Mouse (Mus musculus): ENCODE data around the gene Il20rb. TPM values are rescaled to one million over a fixed set of nuclear protein-coding genes. Genes with fewer than 3 reads are reported as not detected.

Il20rb gene
- polyA plus RNA-seq, 1 experiment = 4.3 TPM

DNA sequence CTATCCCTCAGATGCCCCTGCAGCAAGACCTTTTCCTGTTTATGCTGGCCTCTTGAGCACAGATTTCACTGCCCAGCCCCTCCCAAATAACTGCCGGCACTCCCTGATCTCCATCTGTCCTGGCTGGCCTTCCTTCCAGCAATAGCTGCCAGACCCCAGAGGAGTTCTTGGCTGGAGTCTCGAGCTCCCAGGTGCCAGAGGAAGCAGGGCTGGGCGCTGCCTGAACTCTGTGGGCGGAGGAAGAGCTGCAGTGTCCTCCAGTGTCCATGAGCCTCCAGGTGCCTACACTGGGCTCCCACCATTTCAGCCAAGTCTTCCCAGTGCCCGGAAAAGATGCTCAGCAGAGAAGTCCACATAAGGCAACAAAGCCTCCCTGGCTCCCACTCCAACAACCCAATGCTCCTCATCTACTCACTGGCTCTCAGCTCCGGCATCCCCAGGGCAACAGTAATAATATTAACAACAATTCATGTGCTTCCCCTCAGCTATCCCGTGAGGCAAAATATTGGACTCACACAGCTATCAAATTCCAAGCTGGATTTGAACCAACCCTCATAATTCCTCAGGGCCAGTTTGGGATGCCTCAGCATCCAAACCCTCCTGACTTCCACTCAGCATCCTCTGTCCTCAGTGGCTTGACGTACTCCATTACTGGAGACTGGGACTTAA is 15.5 kb downstream of the Il20rb start:
- DNase-seq (ENCODE audit: low spot score) = no peak

DNA sequence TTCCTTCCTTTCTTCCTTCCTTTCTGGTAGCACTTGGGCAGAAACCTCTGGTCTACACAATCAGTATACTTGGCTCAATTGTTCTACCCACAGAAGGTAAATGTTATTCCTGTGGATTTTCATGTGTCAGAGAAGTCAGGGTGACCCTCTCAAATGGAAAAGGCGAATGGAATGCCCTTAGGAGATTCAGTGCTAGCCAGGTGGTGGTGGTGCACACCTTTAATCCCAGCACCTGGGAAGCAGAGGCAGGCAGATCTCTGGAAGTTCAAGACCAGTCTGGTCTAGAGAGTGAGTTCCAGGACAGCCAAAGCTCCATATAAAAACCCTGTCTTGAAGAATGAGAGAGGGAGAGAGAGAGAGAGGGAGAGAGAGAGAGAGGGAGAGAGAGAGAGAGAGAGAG is 16.4 kb downstream of the Il20rb start:
- no peak for DNase-seq (ENCODE audit: low spot score)

DNA sequence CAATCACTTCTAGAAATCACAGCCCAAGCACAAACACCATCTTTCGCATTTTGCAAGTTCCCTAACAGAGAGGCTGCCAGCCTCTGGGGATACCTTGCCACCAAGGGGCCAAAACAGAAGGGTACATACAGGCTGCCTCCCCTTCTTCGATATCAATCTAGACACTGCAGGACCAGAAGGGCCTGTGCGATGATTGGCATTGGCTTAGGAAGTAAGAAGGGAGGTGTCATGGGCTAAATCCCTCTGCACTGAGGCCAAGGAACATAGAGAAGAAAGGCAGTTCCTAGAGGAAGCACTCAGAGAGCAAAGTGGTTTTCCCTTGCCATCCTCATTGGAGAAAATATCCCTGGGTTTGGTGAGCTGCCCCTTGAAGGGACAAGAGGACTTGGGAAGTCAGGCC is 16.9 kb downstream of the Il20rb start:
- no peak for DNase-seq (ENCODE audit: low spot score)

DNA sequence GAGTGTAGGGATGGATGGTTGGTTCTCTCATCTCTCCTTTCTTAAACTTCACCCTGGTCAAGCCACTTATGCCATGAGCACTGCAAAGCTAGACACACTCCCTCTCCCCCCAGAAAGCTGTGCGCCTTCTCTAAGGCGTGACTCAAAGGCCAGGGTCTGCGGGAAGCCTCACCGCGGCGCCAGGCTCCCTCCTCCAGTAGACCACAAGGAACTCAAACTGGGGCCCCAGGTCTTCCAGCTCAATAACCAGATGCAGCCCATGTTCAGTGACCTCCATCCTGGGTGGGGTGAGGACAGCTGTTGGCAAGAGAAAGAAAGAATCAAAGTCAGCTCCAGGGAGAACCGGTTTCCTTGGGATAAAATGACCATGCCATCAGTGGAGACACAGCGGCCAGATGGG is 18.4 kb downstream of the Il20rb start:
- DNase-seq (ENCODE audit: low spot score) = no peak

DNA sequence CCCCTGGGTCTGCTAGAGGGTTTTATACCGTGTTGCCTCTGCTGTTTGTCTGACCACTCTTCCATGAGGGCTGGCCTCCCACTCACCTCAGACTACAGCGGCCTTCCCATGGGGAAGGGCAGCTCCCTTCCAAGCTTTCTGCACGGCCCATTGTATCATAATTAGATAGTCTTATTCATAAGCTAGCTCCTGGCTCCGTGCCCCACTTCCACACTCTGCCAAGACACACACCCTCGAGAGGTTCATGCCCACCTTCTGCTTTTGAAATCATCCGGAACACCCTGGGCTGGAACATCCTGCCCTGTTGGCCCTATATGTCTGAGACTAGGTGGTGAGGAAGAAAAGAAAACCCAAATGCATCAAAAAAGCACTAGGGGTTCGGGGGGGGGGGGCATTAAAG is 18.9 kb downstream of the Il20rb start:
- DNase-seq (ENCODE audit: low spot score) = no peak

DNA sequence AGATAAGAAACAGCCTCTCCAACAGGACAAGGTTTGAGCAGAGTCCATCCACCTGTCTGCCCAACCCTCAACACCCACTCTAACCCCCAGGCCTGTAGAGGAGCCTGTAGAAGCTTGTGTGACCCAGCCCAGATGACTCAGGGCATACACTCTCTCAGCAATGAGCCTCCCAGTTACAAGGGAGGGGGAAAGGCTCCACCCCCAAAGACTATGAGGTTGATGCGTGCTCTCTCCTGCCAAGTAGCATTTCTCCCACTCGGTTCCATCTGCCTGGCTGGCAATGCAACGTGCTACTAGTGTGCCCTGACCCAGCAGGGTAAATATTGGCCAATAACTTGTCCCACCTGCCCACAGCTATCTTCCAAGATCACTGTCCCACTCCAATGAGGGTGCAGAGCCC is 19.8 kb downstream of the Il20rb start:
- DNase-seq (ENCODE audit: low spot score) = no peak

DNA sequence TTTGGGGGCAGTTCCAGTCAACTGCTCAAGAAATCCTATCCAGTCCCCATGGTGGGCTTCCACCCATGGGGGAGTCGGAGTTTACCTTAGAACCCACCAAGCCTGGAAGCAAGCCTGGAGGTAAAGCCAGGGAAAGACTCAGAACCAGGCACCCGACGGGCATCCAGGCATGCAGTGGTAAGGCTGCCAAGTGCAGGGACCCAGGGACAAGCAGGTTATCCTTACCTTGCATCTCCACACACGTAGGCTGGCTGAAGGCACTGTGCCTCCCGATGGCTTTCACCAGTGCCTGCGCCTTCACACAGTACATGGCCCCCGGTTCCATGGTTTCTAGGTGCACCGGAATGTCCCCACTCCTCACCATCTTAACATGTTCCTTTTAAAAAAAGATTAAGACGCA is 20.6 kb downstream of the Il20rb start:
- no peak for DNase-seq (ENCODE audit: low spot score)

DNA sequence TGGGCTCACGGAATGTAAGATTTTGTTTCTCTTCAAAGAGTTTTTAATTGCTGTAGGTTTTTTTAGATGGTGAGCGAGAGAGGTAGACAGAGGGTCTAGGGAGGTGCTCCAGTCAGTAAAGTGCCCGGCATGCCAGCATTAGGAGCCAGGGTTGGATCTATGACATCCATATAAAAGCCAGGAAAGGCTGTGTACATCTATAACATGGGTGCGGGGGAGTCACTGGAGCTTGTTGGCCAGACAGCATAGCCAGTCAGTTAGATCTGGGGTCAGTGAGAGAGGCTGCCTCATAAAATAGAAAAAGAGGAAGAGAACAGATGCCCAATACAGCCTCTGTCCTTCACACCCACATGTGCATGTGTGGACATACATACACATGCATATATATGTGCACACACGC is 21.2 kb downstream of the Il20rb start:
- DNase-seq (ENCODE audit: low spot score) = no peak

DNA sequence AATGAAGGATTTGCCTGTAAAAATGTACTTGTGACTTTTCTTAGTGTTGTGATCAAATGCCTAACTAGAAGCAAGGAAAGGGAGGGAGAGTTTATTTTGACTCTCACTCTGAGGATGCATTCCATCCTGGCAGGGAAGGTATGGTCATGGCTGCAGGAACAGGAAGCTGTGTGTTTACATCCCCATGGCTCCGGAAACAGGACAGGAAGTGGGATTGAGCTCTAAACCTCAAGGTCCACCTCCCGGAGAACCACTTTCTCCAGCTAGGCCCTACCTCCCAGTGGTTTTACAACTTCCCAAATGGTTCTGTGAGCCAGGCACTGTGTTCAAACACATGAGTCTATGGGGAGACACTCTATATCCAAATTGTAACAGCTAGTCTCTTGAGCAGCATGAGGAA is 22.8 kb downstream of the Il20rb start:
- no peak for DNase-seq (ENCODE audit: low spot score)

DNA sequence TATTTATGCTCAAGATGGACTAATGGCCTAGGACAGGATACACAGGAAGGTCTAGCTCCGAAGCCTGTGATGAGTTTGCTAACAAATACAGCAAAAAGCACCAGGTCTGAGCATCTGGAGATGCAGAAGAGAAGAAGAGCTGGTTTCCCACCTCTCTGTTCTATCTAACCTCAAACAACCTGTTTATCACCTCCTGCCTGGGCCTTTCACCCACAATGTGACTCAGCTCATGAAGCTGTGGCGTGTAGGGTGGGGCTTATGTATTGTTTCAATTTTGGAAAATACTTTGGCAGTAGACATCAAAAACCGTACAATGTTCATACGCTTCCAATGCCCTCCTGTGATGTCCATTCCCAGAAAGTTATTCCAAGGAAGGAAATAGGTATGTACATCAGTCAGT is 24.5 kb downstream of the Il20rb start:
- no peak for DNase-seq (ENCODE audit: low spot score)

DNA sequence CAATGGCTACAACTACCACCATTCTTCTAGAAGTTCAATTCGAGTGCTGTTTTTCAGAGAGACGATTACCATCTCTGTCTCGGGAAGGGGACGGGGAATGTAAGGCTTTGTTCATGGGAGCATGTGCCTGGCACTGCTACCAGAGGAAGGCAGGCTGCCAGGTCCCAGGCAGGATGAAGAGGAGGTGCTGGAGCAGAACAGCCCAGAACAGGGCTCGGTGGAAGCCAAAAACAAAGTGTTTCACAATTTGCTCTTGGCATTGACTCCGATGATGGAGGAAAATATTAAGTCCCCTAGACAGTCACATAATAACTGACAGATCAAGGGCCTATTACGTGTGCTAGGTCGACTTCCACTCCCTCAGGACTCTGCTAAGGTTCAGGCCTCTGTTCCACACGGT is 24.9 kb downstream of the Il20rb start:
- no peak for DNase-seq (ENCODE audit: low spot score)

DNA sequence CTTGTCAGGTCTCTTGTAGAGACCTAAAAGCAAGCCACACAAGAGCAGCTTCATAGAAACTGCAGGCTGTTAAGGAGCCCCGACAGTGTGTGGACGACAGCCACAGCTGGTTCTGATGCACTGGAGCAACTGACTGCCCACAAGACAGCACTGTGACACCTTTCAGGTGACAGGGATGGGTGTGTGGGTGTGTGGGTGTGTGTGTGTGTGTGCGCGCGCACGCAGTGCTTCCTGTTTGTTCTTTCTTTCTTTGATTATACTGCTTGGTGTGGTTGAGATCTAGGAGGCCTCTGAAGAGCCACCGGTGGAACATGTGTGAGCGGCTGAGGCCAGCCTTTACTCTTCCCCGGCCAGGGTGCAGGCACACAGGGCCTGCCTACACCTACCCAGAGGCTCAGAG is 26.4 kb downstream of the Il20rb start:
- no peak for DNase-seq (ENCODE audit: low spot score)

DNA sequence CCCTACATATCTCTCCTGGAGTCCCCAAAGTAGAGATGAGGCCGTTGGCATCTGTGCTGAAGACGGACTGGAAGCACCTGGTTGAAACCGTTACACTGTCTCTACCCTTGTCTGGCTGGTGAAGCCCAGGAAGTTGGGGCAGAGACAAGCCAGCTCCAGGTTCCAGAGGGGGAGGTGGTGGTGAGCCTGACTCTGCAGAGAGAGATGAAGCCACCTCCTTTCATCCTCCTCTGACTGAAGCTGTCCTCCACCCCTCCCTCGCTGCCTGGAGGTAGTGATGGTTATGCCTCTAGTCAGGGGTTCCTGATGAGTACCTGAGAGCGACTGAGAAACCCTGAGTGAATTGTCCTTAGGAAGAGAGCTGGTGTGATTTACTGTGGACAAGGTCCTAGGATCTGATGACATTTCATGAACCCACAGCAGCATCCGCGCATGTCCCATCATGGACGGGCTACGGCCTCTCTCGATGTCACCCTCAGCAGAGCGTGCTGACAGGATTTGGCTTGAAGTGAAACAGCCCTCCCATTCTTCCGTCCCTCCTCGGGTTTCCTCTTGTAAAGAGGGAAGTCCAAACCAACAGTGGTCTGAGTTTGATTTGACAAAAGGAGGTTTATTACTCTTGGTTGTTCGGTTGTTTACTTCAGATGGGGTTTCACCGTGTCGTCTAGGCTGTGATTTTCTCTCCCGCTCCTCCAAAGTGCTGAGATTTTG is 28.5 kb downstream of the Il20rb start:
- no peak for DNase-seq (ENCODE audit: low spot score)

DNA sequence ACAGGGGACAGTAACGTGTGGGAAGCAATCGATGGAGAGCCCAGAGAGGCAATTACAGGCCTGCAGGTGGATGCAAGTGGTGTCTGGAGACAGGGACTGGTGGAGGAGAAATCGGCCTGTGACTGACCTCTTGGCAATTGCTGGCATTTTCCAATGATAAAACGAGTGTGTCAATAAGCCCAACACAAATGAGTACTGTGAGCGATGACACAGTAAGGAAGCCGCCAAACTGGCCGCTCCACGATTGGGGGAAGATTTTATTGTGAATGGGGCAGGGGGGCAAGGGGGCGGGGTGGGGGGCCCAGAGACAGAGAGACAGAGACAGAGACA is 32.0 kb downstream of the Il20rb start:
- DNase-seq (ENCODE audit: low spot score) = no peak

DNA sequence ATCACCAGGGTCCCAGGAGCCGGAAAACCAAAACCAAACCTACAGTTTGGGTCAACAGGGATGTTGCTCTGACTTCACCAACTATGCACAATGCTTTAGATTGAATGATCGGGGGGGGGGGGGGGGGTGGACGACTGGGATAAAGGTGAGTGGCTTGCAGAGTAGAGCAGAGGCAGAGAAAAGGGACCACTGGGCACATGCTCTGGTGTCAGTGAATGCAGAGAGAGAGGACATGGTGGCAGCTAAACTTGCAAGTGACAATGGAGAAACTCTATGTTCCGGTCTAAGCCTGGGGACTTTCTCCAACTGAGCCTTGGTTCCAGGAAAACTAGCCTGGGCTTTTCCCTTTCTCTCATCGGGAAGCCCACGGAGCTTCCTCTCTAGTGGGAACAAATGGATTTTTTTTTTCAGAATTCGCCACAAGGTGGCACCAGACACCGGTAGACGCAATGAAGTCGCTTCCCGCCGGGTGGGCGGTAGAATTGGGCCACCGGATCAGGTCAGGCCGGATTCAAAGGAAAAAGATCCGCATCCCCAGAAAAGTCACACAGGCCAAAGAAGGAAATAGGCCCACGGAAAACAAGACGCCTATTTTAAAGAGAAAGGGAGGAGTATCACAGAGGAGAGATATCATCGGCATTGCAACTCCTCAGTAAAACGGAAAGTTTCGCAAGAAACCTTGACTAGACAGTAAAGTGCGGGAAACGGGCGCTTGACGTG is 32.5 kb downstream of the Il20rb start:
- peak; percentile 45 for DNase-seq (ENCODE audit: low spot score)

DNA sequence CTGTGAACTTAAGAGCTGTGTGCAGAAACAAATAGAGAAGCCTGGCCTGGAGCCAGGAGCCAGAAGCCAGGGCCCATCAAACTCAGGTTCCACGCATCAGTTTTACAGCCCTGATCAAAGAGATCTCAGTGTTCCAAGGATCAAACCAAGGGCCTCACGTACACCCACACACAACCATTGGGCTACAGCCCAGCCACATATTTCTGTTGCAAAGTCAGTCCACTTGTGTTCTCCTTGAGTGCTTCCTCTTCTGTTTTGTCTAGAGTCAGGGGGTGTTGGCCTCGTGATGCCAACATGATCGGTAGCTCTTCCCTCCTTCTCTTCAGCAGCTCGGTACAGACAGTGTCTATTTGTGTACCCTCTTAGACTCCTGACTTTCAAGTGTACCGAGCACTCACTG is 34.2 kb downstream of the Il20rb start:
- no peak for DNase-seq (ENCODE audit: low spot score)

DNA sequence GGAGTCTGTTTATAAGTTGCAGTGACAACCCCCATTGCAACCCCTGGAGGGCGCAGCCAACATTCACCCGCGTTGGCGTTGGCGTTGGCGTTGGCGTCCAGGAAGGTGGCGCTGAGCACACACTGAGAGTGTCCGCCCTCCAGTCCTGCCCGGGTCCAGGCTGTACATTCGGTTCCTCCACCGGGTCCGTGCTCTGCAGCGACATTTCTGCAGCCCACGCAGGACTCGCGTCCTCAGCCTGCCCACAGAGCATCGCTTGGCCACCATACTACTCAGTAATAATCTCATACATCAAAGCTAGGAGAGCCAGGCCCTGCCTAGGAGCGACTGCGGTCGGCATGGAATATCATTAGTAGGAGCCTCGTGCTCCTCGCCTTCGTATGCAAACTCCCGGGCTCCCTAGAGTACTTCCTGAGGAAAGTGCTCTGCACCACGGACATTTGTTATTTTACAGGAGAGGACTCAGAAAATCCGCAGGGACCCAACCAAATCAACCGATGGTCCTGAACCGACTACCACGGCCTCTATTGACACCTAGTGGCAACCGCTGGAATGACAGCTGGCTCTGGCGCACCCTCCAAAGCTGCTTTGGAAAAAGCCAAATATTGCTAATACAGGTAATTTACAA is 40.4 kb downstream of the Il20rb start:
- DNase-seq (ENCODE audit: low spot score) = peak; percentile 56

DNA sequence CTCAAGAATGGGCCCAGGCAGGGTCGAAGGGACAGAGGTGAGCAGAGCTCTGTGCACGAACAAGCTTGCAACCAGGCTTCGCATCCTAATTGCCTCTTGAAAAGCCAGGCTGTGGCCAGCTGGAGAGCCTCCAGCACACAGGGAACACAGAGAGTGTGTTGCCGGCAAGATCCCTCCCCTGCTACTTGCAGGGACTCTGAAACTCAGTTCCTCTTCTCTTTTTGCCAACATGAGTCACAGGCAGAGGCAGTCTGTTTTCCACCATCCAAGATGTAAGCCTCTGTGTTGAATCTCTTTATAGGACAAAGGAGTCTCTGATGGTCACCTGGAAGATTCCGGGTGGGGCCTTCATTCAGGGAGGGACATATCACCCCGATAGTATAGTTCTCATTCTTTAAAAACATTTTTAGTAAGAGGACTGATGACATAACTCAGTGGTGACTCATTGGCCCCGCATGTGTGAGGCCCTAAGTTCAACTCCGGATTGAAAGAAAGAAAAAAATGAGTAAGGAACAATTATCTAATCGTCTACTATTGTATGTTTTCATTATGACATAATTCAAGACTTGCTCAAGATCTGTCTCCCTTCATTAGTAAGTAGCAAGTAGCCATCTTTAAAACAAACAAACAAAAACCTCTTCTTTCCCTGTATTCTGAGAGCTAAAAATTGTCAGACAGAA is 46.3 kb downstream of the Il20rb start:
- no peak for DNase-seq (ENCODE audit: low spot score)

DNA sequence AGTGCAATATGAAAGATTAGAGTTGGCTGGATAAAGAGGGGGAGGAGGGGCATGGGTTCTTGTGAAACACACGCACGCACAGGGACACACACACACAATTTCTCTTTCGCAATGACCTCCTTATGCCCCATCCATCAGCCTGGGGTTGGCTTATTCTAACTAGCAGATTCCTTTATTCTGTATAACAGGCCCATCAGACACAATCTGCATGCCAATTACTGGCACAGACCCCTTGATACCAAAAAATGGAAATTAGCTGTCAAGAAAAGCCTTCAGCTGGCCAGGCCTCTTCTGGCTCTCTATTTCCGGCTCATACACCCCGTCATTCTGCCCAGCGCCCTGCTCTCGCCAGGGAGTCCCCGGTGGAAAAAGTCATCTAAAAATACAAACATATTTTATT is 47.1 kb downstream of the Il20rb start:
- DNase-seq (ENCODE audit: low spot score) = no peak

DNA sequence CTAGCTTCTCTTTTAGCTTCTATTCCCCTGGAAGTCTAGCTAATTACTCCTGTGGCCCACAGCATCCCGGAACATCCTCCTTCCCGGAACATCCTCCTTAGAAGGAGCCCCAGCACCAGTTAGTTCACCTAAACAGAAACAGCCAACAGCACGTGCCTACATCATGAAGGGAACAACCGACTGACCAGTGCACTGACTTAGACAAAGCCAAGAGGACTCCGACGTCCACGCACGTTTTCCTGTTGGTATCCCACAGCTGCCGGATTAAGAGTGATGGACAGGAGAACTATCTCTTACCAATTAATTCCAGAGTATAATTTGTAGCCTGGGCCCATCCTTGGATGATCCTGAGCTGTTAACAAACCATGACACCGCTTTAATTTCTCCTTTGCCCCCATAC is 47.6 kb downstream of the Il20rb start:
- no peak for DNase-seq (ENCODE audit: low spot score)

DNA sequence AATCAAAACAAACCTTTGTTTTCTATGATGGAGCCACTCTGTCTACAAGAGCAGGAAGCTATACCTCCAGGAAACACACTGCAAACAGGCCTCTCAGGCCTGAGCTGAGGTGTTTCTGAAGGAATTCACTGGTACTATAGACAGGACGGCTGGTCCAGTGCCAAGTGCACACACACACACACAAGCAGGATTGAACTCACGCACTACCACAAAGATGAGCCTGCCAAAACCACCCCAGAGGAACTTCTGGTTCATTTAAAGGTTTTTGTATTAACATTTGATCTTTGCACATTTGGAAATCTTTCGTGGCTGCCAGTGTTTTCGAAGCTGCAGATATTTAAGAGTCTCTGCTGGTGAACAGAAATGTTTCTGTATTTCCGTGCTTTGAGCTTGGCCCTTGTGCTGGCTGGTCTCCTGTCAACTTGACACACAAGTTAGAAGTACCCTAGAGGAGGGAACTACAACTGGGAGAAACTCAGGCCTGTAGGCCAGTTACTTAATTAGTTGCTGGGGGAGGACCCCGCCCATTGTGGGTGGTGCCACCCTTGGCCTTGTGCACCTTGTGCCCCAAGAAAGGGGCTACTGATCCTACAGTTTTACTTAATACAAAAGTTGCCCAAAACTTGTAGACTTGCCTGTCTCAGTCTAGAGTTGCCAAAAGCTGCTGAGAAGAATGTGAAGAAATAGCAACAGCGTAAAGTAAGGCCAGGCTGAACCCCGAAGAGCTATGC is 49.6 kb downstream of the Il20rb start:
- no peak for DNase-seq (ENCODE audit: low spot score)

DNA sequence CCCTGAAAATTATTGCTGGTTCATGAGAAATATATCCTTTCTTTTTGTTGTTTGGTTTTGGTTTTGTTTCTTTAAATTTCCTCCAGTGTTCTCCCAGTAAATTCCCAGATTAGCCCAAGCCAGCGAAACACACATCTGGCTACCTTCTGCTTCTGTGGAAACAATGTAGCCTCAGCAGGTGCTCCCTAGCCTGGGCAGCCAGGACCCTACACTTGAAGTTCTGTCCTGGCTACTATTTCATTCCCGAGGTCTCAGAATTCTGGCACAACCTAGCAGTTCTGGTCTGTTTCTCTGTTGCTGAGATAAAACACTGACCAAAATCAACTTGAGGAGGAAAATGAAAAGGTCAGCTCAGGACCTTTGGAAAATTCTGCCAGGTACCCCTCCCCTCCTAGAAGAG is 55.2 kb downstream of the Il20rb start:
- no peak for DNase-seq (ENCODE audit: low spot score)

All from urinary bladder, adult 2 months (tissue).